Mouse (Mus musculus): ENCODE measurements around the gene Mcfd2. TPM values are rescaled to one million over a fixed set of nuclear protein-coding genes. Genes with fewer than 3 reads are reported as not detected.

Mcfd2 gene
- polyA plus RNA-seq, 1 experiment from 2014 or later: 81.3 TPM

- peaks cover 32% of the 10 kb centered on the region for H3K27me3 ChIP-seq (ENCODE audit: control insufficient read depth, insufficient read depth, low read length)
- no peak overlapping the region for H3K27ac ChIP-seq (replicated peaks in 1 of 2; ENCODE audit: control insufficient read depth in 1 of 2, insufficient read depth in 1 of 2, low read depth in 2 of 2, low read length in 2 of 2)
- no peak for ATAC-seq (ENCODE audit: insufficient number of reproducible peaks, insufficient read depth, low FRiP score, low read depth)
- 70% methylated on average over 8 of the region's 8 CpGs for WGBS
- H3K4me1 ChIP-seq (ENCODE audit: control insufficient read depth in 2 of 2, insufficient read depth in 2 of 2, low read length in 2 of 2): peaks cover 3 to 9% of the 10 kb centered on the region in 2 experiments; a peak in 3 of 4 replicates
- no peaks in the 10 kb centered on the region for H3K9me3 ChIP-seq (ENCODE audit: control insufficient read depth, low read length)
- no peaks in the 10 kb centered on the region for H3K36me3 ChIP-seq (ENCODE audit: control insufficient read depth, insufficient read depth, low read length)
- no peak overlapping the region for H3K4me3 ChIP-seq (ENCODE audit: control insufficient read depth in 1 of 2, insufficient read depth in 1 of 2, low read depth in 1 of 2, low read length in 2 of 2)
- no peak overlapping the region for H3K9ac ChIP-seq (ENCODE audit: low read length)
- H3K4me2 ChIP-seq (ENCODE audit: low read length): no peak overlapping the region
Observed at GRCm38 (mm10) chr17:87287197-87287777, 21.6 kb upstream of the Mcfd2 start.

- no peak overlapping the region for H3K9ac ChIP-seq (ENCODE audit: low read length)
- no peak for ATAC-seq (ENCODE audit: insufficient number of reproducible peaks, insufficient read depth, low FRiP score, low read depth)
- H3K36me3 ChIP-seq (ENCODE audit: control insufficient read depth, insufficient read depth, low read length): no peaks in the 10 kb centered on the region
- H3K4me1 ChIP-seq (ENCODE audit: control insufficient read depth in 2 of 2, insufficient read depth in 2 of 2, low read length in 2 of 2): peaks cover 2 to 13% of the 10 kb centered on the region in 2 experiments; a peak in 3 of 4 replicates
- no peak overlapping the region for H3K27ac ChIP-seq (replicated peaks in 1 of 2; ENCODE audit: control insufficient read depth in 1 of 2, insufficient read depth in 1 of 2, low read depth in 2 of 2, low read length in 2 of 2)
- H3K27me3 ChIP-seq (ENCODE audit: control insufficient read depth, insufficient read depth, low read length): peaks cover 32% of the 10 kb centered on the region
- 68% methylated on average over 8 of the region's 8 CpGs for WGBS
- no peak overlapping the region for H3K4me2 ChIP-seq (ENCODE audit: low read length)
- no peak overlapping the region for H3K4me3 ChIP-seq (ENCODE audit: control insufficient read depth in 1 of 2, insufficient read depth in 1 of 2, low read depth in 1 of 2, low read length in 2 of 2)
- H3K9me3 ChIP-seq (ENCODE audit: control insufficient read depth, low read length): no peaks in the 10 kb centered on the region
Observed at GRCm38 (mm10) chr17:87286481-87287143, 20.9 kb upstream of the Mcfd2 start.

GRCm38 (mm10) chr17:87285731-87286465 is 20.2 kb upstream of the Mcfd2 start:
- 79% methylated on average over 23 of the region's 23 CpGs for WGBS
- no peak overlapping the region for H3K9ac ChIP-seq (ENCODE audit: low read length)
- no peaks in the 10 kb centered on the region for H3K36me3 ChIP-seq (ENCODE audit: control insufficient read depth, insufficient read depth, low read length)
- no peak for ATAC-seq (ENCODE audit: insufficient number of reproducible peaks, insufficient read depth, low FRiP score, low read depth)
- H3K9me3 ChIP-seq (ENCODE audit: control insufficient read depth, low read length): no peaks in the 10 kb centered on the region
- H3K27ac ChIP-seq (replicated peaks in 1 of 2; ENCODE audit: control insufficient read depth in 1 of 2, insufficient read depth in 1 of 2, low read depth in 2 of 2, low read length in 2 of 2): no peak overlapping the region
- peaks cover 32% of the 10 kb centered on the region for H3K27me3 ChIP-seq (ENCODE audit: control insufficient read depth, insufficient read depth, low read length)
- no peak overlapping the region for H3K4me3 ChIP-seq (ENCODE audit: control insufficient read depth in 1 of 2, insufficient read depth in 1 of 2, low read depth in 1 of 2, low read length in 2 of 2)
- no peak overlapping the region for H3K4me2 ChIP-seq (ENCODE audit: low read length)
- H3K4me1 ChIP-seq (ENCODE audit: control insufficient read depth in 2 of 2, insufficient read depth in 2 of 2, low read length in 2 of 2): peaks cover 3 to 16% of the 10 kb centered on the region in 2 experiments; a peak in 2 of 4 replicates

- ATAC-seq (ENCODE audit: insufficient number of reproducible peaks, insufficient read depth, low FRiP score, low read depth): no peak
- H3K9me3 ChIP-seq (ENCODE audit: control insufficient read depth, low read length): no peaks in the 10 kb centered on the region
- H3K27ac ChIP-seq (replicated peaks in 1 of 2; ENCODE audit: control insufficient read depth in 1 of 2, insufficient read depth in 1 of 2, low read depth in 2 of 2, low read length in 2 of 2): no peak overlapping the region
- H3K27me3 ChIP-seq (ENCODE audit: control insufficient read depth, insufficient read depth, low read length): peaks cover 32% of the 10 kb centered on the region
- H3K4me2 ChIP-seq (ENCODE audit: low read length): no peak overlapping the region; the same call in 1 of the 2 replicates
- 70% methylated on average over 7 of the region's 7 CpGs for WGBS
- H3K4me1 ChIP-seq (ENCODE audit: control insufficient read depth in 2 of 2, insufficient read depth in 2 of 2, low read length in 2 of 2): peaks cover 3 to 16% of the 10 kb centered on the region in 2 experiments; a peak in 2 of 4 replicates
- H3K4me3 ChIP-seq (ENCODE audit: control insufficient read depth in 1 of 2, insufficient read depth in 1 of 2, low read depth in 1 of 2, low read length in 2 of 2): no peak overlapping the region
- H3K36me3 ChIP-seq (ENCODE audit: control insufficient read depth, insufficient read depth, low read length): no peaks in the 10 kb centered on the region
- no peak overlapping the region for H3K9ac ChIP-seq (ENCODE audit: low read length)
Observed at GRCm38 (mm10) chr17:87284482-87285040, 18.8 kb upstream of the Mcfd2 start.

- peak overlapping the region; percentile 82 for H3K9ac ChIP-seq (ENCODE audit: low read length)
- peak overlapping the region; percentile 97 for H3K4me2 ChIP-seq (ENCODE audit: low read length)
- peaks cover 3 to 16% of the 10 kb centered on the region in 2 experiments; a peak in 2 of 4 replicates for H3K4me1 ChIP-seq (ENCODE audit: control insufficient read depth in 2 of 2, insufficient read depth in 2 of 2, low read length in 2 of 2)
- no peak for ATAC-seq (ENCODE audit: insufficient number of reproducible peaks, insufficient read depth, low FRiP score, low read depth)
- H3K9me3 ChIP-seq (ENCODE audit: control insufficient read depth, low read length): no peaks in the 10 kb centered on the region
- H3K27ac ChIP-seq (replicated peaks in 1 of 2; ENCODE audit: control insufficient read depth in 1 of 2, insufficient read depth in 1 of 2, low read depth in 2 of 2, low read length in 2 of 2): no peak overlapping the region
- WGBS: 9% methylated on average over 21 of the region's 21 CpGs
- H3K4me3 ChIP-seq (ENCODE audit: control insufficient read depth in 1 of 2, insufficient read depth in 1 of 2, low read depth in 1 of 2, low read length in 2 of 2): peak overlapping the region; percentile 64 to 69
- peaks cover 32% of the 10 kb centered on the region for H3K27me3 ChIP-seq (ENCODE audit: control insufficient read depth, insufficient read depth, low read length)
- H3K36me3 ChIP-seq (ENCODE audit: control insufficient read depth, insufficient read depth, low read length): no peaks in the 10 kb centered on the region
Observed at GRCm38 (mm10) chr17:87283755-87284481, 18.2 kb upstream of the Mcfd2 start.

GRCm38 (mm10) chr17:87283055-87283754 is 17.5 kb upstream of the Mcfd2 start:
- H3K36me3 ChIP-seq (ENCODE audit: control insufficient read depth, insufficient read depth, low read length): no peaks in the 10 kb centered on the region
- H3K9ac ChIP-seq (ENCODE audit: low read length): peak overlapping the region; percentile 82
- 0 out of 4 replicates have a peak overlapping the region, but pooled peaks of 1 of the 2 experiments have one; percentile 84 for H3K27ac ChIP-seq (replicated peaks in 1 of 2; ENCODE audit: control insufficient read depth in 1 of 2, insufficient read depth in 1 of 2, low read depth in 2 of 2, low read length in 2 of 2)
- no peaks in the 10 kb centered on the region for H3K9me3 ChIP-seq (ENCODE audit: control insufficient read depth, low read length)
- H3K4me1 ChIP-seq (ENCODE audit: control insufficient read depth in 2 of 2, insufficient read depth in 2 of 2, low read length in 2 of 2): peaks cover 3 to 16% of the 10 kb centered on the region in 2 experiments; a peak in 2 of 4 replicates
- H3K27me3 ChIP-seq (ENCODE audit: control insufficient read depth, insufficient read depth, low read length): peaks cover 27% of the 10 kb centered on the region
- peak overlapping the region; percentile 64 to 69 for H3K4me3 ChIP-seq (ENCODE audit: control insufficient read depth in 1 of 2, insufficient read depth in 1 of 2, low read depth in 1 of 2, low read length in 2 of 2)
- under 1% methylated on average over 56 of the region's 56 CpGs for WGBS
- H3K4me2 ChIP-seq (ENCODE audit: low read length): peak overlapping the region; percentile 97
- ATAC-seq (ENCODE audit: insufficient number of reproducible peaks, insufficient read depth, low FRiP score, low read depth): peak; percentile 33; the same call in 1 of the 2 replicates
